Mouse (Mus musculus) small intestine, adult 2 months (tissue): Measurements from ENCODE around the gene Cd2bp2.

Experiments used
- CTCF ChIP-seq: fragments of 200-500 bp; IDR thresholded peaks from 2 replicates; pipeline ENCODE4 v1.5.1; 2012; ENCODE audit warnings: low read depth, mild to moderate bottlenecking, control low read depth, inconsistent platforms, low read length, moderate library complexity, mixed read lengths; ENCODE audit not compliant: insufficient replicate concordance, insufficient read length; ENCODE audit errors: extremely low read depth
- POLR2A ChIP-seq: fragments of 200-500 bp; IDR thresholded peaks from 2 replicates; pipeline ENCODE4 v1.6.1; 2012; ENCODE audit warnings: low read depth, mild to moderate bottlenecking, control low read depth, inconsistent platforms, low read length, moderate library complexity

GRCm38 (mm10) chr7:127206606-127207005, 10.8 kb upstream of the Cd2bp2 start:
- no peak for TF ChIP-seq CTCF
- no peak for TF ChIP-seq POLR2A
